Mouse (Mus musculus): ENCODE results near the gene Tln1. TPM values are rescaled to one million over a fixed set of nuclear protein-coding genes. Genes with fewer than 3 reads are reported as not detected.
"Not testable (repeated sequence)": the region's sequence is repeated elsewhere in the genome, so short reads cannot be mapped to it uniquely, and the experiment has no call there.

Tln1 gene
- total RNA-seq (2022), result 10 to 100 TPM; 38.8 to 55.7 (median 46.1) TPM

DNA sequence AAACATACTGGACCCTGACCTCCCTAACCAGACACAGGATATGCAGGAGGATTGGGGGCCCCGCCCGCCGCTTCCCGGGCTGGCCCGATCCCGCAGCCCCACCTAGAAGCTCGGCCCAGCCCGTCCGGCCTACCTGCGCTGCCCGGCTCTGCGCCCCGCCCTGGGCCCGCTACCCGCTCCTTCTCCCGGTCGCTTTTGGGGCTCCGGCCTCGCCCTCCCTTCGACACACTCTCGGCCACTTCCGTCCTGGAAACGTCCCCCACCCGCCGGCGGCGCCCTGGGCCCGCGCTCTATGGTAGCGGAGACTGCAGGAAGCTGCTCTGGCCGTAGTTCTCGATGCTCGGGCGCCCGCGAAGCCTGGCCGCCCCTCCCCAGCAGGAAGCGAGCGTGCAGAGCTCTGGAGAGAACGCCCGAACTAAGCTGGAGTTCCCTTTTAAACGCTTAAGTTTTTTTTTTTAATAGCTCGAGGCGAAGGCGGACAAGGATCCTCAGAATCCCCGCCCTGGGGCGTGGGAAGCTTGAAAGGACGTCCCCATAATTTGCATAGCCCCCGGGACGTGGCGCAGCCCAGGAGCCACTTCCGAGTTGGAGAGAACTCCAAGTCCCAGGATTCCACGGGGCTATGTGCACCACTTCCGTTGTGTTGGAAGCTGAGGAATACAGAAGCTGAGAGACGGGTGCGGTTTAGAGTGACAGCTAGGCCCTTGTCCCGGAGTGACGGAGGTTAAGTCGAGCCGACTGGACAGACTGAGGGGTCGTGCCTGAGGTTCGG is at the start of gene Tln1, which contains the start of gene Creb3:
Tln1 (minus strand) TSS at position 695 of the 772 bp plus-strand sequence.
Creb3 (plus strand) TSS at position 336 of the 772 bp plus-strand sequence.
- peak; percentile 91 to 94 for DNase-seq (ENCODE audit: low spot score in 2 of 2)

DNA sequence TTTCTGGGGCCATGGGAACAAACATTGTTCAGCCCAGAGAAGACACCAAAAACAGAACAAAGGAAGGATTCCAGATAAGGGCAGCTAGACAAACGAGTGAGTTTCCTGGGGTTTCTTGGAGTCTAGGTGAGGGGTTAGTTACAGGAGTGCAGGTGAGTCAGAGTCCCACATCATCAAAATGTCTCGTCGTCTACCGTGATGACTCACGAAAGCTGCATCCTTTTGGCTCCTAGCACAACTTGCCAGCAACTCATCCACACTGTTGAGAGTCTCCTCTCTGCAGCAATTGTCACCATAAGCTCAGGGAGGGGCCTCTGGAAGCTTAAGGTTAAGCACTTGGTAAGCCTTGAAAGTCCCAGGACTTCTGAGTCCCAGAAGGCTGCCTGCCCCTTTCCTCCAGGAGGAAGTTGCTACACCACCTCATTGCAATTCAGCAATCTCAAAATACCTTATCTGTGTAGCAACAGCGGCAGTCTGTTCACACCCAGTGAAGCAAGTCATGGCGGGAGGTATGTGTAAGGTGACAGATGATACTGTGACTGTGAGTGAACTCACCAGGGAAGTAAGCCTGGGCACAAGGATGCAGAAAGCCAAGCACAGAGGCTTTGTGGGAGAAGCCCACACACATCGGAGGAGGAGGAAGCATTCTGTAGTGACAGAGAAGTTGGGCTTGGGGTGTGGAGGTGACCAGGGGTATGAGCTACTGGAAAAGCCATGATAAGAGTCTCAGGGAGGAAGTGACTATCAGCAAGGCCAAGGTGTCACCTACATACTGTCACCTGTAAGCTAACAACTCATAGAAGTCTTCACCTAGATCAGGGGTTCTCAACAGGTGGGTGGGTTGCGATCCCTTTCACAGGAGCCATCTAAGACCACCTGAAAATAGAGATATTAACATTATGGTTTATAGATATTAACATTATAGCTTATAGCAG is 42.5 kb upstream of the Tln1 start:
- no peak for DNase-seq (ENCODE audit: low spot score in 2 of 2)

DNA sequence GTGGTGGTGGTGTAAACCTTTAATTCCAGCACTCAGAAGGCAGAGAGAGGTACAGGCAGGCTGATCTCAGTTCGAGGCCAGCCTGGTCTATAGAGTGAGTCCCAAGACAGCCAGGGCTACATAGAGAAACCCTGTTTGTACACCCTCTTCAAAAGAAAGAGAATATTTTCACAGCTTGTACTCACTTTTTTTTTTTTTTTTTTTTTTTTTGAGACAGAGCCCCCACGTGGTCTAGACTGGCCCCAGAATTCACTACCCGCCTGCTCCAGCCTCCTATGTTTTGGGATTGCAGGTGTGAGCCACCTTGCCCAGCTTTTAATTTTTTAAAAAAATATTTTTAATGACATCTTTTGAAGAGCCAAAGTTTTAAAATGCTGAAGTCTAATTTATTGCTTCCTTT is 41.6 kb upstream of the Tln1 start:
- no peak for DNase-seq (ENCODE audit: low spot score in 2 of 2)

DNA sequence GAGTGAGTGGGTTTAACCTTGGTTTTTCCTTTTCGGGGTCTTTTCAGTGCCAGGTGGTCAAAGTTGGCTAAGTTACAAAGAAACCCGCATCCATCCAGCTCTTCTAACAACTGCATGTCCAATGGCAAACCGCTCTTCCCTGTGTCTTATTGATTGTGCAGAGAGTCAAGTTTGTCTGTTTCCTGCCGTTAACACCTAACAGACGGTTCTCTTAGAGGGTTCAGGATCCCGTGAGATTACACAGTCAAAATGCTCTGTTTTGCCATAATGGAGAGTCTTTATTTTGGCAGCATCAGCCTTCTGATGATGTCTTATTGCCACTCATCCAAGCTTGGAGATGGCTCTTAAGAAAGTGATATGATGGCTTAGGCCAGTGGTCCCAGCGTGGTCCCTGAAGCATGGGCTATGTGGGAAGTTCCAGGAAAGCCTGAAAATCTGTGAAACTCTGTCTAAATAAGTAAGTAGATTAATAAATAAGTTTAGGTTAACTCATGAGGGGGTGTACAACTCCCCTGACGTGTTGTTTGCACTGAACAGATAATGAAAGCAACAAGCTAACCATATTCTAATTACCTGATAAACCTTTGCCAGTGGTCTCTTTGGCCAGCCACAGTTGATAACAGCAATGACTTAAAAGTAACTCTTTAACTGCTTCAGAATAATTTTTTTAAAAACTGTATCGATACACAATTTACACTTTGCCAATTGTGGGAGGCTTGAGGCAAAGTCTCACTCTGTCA is 37.9 kb upstream of the Tln1 start:
- DNase-seq (ENCODE audit: low spot score in 2 of 2), result no peak

DNA sequence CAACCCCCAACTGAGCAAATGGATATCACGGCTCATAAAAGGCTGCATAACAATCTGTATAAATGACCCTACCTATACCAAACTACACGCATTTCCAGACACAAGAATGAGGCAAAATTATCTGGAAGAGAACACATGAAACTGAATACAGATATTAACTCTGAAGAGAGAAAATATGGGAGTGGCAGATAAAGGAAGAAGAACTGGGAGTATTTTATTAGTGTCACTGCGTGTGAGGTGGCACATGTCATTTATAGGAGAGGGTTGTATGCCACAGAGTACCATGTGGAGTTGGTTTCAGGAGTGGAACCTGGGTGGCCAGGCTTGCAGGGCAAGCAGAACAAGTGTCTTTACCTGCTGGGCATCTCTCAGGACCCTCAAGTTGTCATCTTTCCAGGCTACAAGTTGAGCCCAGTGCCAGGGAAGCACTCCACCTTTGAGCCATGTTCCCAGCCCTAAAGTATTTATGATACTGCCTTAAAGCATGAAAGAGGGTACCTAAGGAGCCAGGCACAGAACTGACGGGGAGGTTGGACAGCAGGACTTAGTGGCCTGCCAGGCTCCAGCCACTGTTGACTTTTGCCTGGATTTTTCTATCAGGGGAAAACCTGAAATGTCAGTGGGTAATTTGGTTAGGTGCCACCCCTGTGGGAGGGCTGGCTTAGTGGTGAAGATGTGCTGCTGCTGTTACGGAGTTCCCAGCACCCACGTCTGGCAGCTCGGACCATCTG is 36.3 kb upstream of the Tln1 start:
- DNase-seq (ENCODE audit: low spot score in 2 of 2), result no peak

DNA sequence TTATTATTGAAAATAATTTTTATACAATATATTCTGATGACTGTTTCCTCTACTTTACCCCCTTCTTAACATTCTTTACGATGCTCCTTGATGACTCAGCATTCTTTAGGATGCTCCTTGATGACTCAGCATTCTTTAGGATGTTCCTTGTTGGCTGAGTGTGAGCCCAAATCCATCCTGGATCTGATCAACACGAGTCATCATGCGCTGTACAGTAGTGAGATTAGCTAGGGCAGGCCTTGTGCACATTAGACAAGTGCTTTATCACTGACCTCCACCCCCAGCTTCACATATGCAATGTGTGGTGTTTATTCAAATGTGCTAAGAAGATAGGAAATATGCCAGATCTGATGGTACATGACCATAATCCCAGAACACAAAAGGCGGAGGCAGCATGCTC is 35.7 kb upstream of the Tln1 start:
- DNase-seq (ENCODE audit: low spot score in 2 of 2), result no peak

DNA sequence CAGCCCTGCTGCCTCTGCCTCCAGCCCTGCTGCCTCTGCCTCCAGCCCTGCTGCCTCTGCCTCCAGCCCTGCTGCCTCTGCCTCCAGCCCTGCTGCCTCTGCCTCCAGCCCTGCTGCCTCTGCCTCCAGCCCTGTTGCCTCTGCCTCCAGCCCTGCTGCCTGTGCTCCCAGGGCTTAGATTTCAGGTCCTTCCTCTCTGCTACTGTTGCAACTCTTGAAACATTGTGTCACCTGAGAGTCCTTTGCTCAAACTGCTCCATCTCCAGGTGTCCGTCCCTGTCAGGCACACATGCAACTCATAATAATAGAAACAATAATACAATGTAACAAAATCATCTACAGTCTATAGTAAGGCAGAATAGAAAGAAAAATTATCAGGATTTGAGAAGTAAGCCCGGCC is 34.1 kb upstream of the Tln1 start:
- DNase-seq (ENCODE audit: low spot score in 2 of 2), result not testable (repeated sequence)

DNA sequence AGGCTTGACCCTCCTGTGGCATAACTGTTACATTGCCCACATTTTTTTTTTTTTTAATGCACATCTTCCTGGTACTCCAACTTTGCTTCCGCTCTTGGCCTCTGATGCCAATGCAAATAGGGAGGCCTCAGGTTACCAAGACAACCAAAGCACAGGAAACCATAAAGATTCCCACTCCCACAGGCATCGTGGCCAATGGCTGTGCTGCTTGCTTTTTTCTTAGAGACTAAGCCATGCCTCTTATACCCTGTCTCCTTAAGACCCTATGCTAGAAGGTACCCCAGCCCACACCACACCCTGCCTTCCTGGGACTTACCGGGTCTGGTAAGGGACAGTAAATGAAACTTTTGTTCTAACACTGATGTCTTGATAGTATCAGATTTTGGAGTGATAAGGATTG is 31.0 kb upstream of the Tln1 start:
- DNase-seq (ENCODE audit: low spot score in 2 of 2), result no peak

DNA sequence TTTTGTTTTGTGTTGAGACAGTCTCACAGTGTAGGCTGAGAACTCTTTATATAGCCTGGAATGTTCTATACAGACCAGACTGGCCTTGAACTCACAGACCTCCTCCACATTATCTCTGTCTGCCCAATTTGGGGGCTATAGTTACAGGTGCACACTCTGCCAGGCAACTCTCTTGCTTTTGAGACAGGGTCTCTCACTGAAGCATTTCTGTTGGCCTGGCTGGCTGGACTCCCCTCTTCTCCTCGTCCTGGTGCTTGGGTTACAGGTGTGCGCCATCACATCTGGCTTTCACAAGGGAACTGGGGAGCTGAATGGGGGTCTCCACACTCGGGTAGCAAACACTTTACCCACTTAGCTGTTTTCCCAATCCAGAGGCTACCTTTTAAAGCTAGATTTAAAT is 29.5 kb upstream of the Tln1 start:
- no peak for DNase-seq (ENCODE audit: low spot score in 2 of 2)

DNA sequence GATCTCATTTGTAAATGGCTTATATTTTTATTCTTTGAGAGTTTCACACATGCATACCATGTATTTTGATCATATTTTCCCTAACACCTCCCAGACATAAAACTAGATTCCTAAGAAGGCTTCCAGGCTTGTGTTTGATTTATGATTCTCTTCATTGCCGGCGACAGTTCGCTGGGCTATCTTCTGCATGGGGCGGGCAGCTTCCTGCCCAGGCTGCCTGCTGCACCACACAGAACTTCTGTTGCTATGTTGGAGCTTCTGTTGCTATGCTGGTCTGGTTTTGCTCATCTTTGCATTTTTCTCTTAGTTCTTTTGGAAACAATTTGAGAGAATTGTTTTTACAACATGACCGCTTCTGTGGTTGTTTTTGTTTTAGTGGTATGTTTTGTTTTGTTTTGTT is 29.1 kb upstream of the Tln1 start:
- no peak for DNase-seq (ENCODE audit: low spot score in 2 of 2)

DNA sequence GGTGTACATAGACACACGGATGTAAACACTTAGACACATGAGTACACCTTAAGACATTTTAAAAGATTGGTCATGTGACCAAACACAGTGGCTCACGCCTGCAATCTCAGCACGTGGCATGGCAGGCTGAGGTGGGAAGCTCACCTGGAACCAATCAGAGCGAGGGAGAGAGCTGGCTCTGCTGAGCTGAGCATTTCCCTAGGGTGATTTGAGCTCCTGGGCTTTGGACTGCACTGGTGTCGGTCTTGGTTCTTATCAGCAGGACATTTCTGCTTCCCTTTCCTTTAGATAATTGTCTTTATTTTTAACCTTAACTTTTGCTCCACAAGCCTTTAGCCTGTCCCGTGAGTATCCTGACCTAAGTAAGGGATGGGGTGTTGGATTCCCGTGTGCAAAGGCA is 25.2 kb upstream of the Tln1 start:
- no peak for DNase-seq (ENCODE audit: low spot score in 2 of 2)

DNA sequence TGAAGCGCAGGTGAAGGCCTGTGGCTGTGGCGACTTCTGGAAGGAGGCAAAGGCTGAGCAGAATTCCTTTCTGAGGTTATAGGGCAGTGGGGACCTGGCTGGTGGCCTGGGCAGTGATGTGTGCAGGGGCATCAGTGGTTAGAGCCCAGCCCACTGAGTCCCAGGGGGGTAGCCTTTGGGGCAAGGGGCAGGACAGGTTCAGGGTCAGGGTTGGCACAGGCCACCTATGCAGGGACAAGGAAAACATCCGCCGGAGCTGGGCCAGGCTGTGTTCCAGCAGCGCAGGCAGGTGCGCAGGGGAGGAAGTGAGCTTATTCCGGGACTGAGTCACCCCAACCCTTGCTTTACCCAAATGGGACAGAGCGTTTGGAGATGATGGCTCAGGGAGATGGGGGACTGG is 23.9 kb upstream of the Tln1 start:
- DNase-seq (ENCODE audit: low spot score in 2 of 2), result no peak

DNA sequence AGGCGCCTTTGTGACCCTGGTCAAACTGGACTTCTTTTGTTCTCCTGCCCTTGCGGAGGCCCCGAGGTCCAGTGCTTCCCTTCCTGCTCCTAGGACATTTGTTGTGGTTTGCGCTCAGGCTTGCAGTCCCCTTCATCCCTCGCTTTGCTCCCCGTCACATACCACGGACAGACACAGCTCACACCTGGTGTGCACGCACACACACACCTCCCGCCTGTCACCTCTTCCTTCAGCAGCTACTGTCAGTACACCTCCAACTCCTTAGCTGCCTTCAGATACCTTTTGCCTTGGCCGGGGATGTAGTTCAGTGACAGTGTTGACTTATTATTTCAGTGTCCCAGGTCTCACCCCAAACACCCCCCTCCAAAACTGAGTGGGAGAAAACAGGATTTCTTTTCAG is 23.2 kb upstream of the Tln1 start:
- no peak for DNase-seq (ENCODE audit: low spot score in 2 of 2)

DNA sequence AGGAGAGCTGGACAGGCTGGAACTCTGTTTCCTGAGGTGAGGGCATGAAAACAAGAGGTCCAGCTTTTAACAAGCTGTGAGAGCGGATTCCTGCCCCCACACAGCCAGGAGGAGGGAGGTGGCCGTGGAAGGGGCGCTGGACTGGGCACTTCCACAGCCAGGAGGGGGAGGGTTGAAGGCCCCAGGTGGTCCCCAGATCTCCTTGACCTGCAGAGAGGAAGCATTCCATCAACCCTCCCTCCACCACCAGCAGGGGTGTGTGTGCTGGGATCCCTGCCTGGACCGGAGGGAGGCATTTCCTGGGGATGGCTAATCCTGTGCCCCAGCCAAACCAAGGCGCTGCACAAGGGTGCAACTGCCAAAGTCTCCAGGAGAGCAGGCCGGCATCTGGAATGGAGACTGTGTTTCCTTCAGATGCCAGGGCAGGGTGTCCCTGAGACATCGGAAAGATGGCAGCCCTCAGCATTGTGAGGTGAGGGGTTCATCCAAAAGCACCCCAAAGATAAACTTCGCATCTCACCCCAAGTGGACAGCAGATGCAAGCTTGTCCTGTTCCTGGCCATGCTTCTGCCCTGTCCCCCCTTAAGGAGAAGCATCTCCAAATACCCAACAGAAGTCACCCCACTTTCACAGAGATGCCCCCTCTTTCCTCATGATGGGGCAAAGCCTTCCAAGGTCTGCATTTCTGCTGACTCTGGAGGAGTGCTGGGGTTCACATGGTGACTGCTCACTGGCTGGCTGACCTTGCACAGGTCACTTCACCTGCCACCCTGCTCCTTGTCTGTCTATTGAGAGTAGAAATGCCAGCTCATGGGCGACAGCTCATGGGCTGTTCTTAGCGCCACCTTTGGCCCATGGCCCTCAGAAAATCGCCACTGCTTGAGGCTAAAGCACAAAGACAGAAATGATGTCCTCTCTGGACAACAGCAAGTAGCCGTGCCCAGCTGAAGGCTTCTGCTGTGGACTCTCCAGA is 22.2 kb upstream of the Tln1 start, which contains the start of gene Msmp:
Msmp (minus strand) TSS at position 51 of the 973 bp plus-strand sequence.
- DNase-seq (ENCODE audit: low spot score in 2 of 2), result no peak

DNA sequence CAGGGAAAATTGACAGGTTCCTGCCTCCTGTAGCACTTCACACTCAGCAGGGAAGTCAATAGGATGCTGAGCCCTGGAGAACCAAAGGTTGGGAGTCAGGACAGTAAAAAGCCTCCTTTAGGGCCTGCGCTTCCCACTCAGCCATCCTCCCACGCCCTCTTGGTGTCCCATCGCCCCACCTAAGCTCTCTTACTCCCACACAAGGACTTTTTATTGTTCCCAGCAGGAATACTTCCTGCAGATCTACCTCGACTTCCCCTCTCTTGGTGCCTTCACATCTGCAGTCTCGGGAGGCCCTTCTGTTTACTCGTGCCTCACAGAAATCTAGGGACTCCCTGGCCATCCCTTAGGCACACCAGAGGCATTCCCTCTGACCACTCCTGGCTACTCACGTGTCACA is 20.9 kb upstream of the Tln1 start:
- DNase-seq (ENCODE audit: low spot score in 2 of 2), result no peak

DNA sequence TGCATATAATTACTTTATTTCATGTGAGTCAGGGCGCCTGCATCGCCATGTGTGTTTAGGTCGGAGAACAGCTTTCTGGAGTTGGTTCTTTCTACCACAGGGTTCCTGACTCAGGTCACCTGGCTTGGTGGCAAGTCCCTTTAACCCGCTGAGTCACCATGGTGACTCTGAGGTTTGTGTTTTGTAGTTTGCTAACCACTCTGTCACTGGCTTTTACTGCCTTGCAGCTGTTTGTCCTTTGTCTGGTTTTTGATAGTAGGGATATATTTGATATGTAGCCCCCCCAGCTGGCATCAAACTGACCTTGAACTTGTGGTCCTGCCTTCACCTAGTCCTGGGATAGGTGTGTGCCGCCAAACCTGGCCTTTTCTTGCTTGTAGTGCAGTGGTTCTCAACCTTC is 19.8 kb upstream of the Tln1 start:
- no peak for DNase-seq (ENCODE audit: low spot score in 2 of 2)

DNA sequence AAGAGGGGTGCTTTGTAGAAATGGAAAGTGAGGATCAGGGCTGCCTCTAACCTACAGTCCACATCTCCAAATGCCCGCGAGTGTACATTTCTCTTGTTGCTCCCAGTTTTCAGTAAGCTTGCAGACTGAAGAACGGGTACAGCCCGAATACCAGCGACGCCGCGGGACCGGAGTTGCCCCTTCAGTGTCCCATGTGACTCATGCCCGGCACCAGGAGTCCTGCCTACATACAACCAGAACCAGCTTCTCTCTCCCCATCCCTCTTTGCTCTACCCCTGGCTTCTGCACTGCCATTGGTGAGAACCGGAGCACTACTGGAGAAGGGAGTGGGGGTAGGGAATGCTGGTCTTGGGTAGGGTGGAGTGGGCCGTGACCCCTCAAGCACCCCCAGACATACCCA is 18.9 kb upstream of the Tln1 start:
- no peak for DNase-seq (ENCODE audit: low spot score in 2 of 2)

DNA sequence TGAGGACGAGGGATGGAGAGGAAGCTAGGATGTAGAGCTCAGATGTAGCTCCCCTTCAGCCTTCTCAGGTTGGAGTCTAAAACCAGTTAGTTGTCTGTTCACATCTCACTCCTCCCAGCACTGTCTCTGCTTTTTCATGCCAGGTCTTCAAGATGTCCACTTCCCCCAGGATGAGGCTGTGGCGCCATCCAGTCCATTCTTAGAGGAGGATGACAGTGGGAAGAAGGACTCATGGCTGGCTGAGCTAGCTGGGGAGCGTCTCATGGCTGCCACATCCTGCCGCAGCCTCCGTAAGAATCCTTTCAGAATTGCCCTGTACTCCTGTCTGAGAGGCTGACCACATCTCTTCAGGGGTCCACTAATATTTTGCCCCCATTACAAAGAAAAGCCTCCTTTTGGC is 18.2 kb upstream of the Tln1 start:
- no peak for DNase-seq (ENCODE audit: low spot score in 2 of 2)

DNA sequence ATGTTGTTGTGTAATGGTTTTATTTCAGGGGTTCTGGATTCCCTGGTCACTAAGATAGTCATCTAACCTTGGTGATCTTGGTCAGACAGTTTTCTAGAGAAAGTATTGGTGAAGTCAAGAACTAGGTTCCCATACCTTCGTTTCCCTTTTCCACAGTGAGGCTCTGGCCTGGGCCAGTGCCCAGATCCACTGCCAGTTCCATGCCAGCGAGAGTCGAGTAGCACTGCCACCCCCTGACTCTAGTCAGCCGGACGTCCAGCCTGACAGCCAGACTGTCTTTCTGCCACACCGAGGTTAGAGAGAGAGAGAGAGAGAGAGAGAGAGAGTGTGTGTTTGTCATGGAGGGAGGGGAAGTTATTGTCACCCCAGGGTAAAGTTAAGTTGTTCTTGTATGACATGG is 17.2 kb upstream of the Tln1 start:
- DNase-seq (ENCODE audit: low spot score in 2 of 2), result no peak

DNA sequence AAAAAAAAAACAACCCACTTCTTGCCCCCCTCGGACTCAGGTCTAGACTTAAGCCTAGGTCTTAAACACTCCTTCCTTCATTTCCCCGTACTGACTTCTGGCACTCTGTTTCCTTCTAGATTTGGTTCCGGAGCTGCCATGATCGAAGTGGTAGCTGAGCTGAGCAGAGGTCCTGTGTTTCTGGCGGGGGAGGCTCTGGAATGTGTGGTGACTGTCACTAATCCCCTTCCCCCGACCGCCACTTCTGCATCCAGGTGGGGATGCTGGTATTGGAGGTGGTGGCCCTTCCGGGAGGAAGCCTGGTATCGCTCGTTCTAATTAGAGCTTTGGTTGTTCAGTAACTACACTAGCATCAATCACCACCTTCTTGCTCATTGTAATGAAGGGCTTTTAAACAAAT is 16.8 kb upstream of the Tln1 start:
- no peak for DNase-seq (ENCODE audit: low spot score in 2 of 2)

Data from left cerebral cortex, adult 8-10 months (tissue).